Mouse (Mus musculus) brown adipose tissue, adult 24 weeks (tissue): Measurements from ENCODE around the gene Ddit4l. TPM values are rescaled to one million over a fixed set of nuclear protein-coding genes. Genes with fewer than 3 reads are reported as not detected.
"Not testable (repeated sequence)": the region's sequence is repeated elsewhere in the genome, so short reads cannot be mapped to it uniquely, and the experiment has no call there.

ENCODE experiments used
- H3K27ac ChIP-seq: fragments of 200-500 bp; replicated peaks from 2 replicates; pipeline ENCODE4 v1.5.1; 2012; ENCODE audit warnings: low read depth, mild to moderate bottlenecking, low read length
- H3K4me1 ChIP-seq: fragments of 200-500 bp; 2 replicates; pipeline ENCODE4 v1.6.1; 2012; ENCODE audit warnings: low read length, mixed read lengths; ENCODE audit not compliant: control insufficient read depth, insufficient read depth, insufficient read length
- H3K4me3 ChIP-seq: fragments of 200-500 bp; 2 replicates; pipeline ENCODE4 v1.5.1; 2012; ENCODE audit warnings: low read depth, mild to moderate bottlenecking, low read length, moderate library complexity; ENCODE audit not compliant: insufficient read depth
- polyA plus RNA-seq: library from polyadenylated mRNA; stranded (reverse); fragments of >200 nt; gene quantifications from 2 replicates; pipeline ENCODE4 v1.2.4, GENCODE M21; 2012; ENCODE audit not compliant: missing spikeins, insufficient read depth, insufficient read length

Ddit4l gene
- polyA plus RNA-seq: 2.5 and 13.6 TPM in 2 replicates

DNA sequence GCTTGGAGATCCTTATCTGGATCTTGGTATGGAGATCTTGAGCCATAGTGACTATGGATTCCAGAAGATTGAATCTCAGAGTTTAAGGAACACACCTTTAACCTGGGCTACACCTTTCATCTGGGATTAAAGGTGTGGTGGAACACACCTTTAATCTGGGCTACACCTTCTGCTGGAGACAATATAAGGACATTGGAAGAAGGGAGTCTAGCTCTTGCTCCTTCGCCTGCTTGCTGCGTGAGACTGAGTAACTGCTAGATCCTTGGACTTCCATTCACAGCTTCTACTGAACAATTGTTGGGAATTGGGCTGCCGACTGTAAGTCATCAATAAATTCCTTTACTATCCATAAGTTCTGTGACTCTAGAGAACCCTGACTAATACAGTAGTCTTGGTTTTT, at the start of gene Ddit4l:
Gene Ddit4l, plus strand, starts transcription at position 301 of the 400 bp plus-strand sequence.
- H3K4me1 ChIP-seq, H3K4me3 ChIP-seq, H3K27ac ChIP-seq: not testable (repeated sequence)

DNA sequence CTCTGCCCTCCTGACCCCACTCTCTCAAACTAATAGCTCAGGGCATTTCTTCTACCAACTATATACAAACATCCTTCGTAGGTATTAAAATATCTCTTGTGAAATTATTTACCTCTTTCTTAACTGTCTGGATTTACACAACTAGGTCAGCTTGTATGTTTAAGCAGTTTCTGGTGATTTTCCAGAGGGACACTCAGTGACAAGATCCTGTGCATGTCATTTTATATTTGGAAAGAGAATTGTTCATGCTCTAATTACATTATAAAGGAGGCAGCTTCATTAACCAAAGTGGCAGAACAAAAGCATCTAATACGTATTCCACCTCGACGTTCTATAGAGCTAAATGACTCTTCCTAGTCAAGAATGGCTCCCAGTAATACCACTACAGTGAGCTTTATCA, 45.3 kb upstream of the Ddit4l start:
- no peaks in the 10 kb centered on the region for H3K4me1 ChIP-seq
- no peak overlapping the region for H3K4me3 ChIP-seq
- no peak overlapping the region for H3K27ac ChIP-seq

DNA sequence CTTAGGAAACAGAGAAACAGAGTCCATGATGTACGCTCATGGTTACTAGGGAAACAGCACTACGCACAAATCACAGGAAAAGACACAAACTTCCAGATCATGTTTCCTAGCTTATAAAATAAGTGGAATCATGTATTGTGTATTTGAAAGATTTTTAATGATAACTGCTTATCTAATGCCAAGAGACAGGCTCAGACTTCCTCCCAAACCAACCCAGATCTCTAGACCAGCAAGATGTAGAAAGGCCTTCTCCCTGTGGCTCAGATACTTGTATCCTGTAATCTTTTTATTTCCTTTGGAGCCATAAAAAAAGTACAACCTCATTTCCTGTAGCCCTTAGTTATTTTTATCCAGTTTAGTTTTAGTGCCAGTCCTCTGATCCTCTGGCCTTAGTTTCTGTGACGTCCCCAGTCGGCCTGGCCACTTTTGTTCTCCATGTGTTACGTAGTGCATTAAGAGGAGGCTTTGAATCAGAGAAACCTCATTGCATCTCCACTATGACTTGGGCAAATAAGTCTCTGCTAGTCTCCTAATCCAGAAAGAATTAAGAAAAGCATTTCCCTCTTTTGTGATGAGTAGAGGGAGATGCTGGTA, 34.9 kb upstream of the Ddit4l start:
- Histone ChIP-seq H3K27ac (no peak overlapping the region), H3K4me1 (no peaks in the 10 kb centered on the region), H3K4me3 (no peak overlapping the region)

DNA sequence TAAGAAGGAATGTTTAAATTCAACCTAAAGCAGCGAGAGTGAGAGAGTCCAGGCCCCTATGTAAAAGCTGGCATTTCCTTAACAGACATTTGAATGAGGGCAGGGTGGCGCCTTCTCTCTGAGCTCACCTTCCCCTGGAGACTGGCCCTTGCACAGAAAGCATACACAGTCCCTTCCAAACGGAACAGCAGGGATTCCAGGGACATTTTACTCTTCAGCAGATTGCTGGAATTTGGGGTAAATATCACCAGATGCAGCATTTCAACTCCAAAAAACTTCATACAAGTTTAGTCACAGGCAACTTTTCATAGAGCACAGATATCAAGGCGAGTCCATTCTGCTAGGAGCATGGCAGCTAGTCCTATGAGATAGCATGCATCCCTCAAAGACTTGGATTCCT, 31.6 kb upstream of the Ddit4l start:
- H3K4me1 ChIP-seq: no peaks in the 10 kb centered on the region
- H3K4me3 ChIP-seq: no peak overlapping the region
- no peak overlapping the region for H3K27ac ChIP-seq

DNA sequence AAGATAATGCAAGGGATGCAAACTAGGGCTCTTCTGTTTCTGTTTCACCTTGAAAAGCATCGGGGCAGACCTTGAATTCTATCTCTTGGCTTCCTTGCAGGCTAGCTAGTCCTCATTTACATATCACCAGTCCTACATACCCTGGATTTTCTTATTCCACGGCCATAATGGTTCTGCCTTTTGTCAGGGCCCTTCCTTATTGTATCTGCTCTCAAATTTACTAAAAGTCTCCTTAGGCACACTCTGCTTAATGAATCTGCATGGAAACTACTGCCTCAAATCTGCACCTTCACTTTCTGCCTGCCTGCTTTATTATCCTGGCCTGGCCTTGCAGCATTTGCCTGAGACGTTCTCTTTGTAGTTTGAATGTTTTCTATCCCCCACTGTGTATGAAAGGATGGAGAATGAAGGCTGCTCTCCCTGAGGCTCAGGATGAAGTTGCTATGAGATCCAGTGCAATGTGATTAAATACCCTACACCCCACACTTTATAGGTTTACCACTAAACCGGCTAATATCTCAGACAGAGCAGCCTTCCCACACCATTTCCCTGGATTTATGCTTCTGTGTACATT, 27.0 kb upstream of the Ddit4l start:
- no peak overlapping the region for H3K4me3 ChIP-seq
- no peak overlapping the region for H3K27ac ChIP-seq
- H3K4me1 ChIP-seq: no peaks in the 10 kb centered on the region

DNA sequence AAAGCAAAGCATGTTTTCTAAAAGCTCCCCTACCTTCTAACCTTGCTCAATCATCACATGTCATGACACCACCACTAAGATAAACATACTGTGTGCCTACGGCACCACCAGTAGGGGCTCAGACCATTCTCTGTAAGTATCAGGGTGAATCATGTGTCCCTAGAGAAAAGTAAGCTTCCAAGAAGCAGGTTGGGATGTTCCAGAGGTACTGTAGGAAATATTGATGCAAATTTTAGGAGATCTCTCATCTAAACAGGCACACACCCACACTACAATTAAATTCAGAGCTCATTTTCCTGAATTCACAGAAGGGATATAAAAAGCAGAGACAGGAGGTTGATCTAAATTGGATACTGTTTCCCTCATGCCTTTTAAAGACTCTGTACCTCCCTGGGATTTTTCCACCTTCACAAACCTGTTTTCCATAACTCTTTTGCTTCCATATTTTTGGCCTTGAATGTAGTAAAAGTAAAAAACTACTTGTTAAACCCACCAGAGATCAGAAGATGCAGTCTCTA, 12.4 kb upstream of the Ddit4l start:
- Histone ChIP-seq H3K4me3 (no peak overlapping the region), H3K27ac (no peak overlapping the region), H3K4me1 (no peaks in the 10 kb centered on the region)

DNA sequence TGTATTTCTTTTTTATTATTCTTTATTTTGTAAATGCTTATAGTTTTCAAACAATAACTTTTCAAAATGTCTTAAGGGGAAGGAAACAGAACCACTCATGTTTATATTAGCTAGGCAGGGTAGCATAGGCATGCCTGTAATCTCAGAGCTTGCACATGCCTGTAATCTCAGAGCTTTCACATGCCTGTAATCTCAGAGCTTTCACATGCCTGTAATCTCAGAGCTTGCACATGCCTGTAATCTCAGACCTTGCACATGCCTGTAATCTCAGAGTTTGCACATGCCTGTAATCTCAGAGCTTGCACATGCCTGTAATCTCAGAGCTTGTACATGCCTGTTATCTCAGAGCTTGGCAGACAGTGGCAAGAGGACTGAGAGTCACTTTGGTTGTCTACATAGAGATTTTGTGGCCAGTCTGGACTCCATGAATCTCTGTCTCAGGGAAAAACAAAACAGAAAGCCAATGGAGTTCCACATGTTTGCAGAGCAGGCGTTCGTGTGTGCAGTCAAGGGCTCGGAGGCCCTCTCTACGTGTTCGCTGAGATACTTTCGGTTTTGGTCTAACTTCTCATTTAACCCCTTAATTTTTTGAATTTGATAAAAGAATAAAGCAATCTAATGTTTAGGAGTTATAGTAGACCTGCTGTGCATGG, 10.8 kb upstream of the Ddit4l start:
- Histone ChIP-seq H3K4me3 (peak overlapping the region; percentile 39; the same call in 1 of the 2 replicates), H3K4me1 (no peaks in the 10 kb centered on the region), H3K27ac (no peak overlapping the region; the same call in 1 of the 2 replicates)

DNA sequence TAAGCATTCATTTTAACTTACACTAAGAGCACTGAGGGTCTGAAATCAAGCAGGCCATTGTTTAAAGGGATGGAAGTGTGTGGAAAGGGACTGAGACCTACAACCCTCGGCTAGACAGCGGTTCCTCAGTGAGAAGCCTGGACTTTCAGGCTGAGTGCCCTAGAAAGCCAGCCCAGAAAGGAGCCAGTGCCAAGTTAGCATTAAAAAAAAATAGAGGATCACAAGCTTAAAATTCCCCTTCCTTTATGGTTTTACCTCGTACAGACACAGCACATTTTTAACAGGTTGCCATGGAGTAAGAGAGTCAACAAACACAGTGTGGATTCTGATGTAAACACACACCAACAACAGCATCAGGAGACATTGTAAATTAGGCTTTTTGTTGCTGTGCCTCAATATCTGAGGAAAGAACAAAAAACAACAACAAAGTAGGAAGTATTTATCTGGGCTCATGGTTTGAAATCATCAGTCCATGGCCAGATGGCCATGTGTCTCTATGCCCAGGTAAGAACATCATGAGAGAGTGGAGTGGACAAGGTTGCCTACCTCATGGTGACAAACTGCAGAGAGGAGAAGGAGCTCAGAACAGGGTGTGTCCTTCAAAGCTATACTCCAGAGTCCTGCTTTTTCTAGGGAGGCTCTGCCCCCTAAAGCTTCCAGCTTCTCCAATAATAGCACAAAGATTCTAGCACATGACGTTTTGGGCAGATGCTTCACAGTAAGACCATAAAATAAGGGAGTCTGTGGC, 10.1 kb upstream of the Ddit4l start:
- Histone ChIP-seq H3K27ac (no peak overlapping the region), H3K4me1 (no peaks in the 10 kb centered on the region), H3K4me3 (no peak overlapping the region; the same call in 1 of the 2 replicates)

DNA sequence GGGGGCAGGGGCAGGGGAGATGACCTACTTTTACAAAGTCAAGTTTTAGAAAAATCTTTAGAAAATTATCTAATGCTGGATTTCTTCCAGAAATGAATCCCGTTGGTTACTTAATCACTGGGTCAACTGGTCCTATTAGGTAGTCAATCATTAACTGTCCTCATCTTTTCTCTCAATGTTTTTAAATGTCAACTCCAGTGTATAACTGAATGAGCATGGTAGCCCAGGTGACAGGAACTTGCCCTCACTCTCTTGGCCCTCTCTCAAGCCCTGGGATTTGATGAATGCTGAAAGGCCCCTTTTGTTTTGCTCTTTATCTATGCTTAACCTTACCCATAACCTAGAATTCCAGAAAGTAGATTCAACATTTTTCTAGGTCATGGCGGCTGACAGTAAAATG, 9.4 kb upstream of the Ddit4l start:
- H3K4me3 ChIP-seq: no peak overlapping the region
- H3K27ac ChIP-seq: no peak overlapping the region
- no peaks in the 10 kb centered on the region for H3K4me1 ChIP-seq

DNA sequence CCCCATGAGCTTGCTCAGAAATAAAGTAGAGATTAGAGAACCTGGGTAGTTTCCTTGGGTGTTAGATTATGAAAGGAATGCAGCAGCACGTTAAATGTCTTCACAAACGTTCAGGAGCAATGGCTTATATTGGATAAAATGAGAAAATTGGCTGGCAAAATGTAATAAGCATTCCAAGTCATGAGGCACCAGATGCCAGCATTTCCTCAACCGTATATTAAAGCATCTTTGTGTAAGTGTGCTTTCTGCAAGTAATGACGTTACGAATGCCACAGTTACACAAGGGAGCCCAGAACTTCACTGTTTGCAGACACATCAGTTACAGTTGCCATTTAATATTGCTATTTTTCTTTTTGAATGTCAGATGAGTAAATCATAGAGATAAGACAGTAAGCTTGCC, 872 bp upstream of the Ddit4l start:
- H3K4me3 ChIP-seq: no peak overlapping the region
- no peak overlapping the region for H3K27ac ChIP-seq
- H3K4me1 ChIP-seq: no peaks in the 10 kb centered on the region

DNA sequence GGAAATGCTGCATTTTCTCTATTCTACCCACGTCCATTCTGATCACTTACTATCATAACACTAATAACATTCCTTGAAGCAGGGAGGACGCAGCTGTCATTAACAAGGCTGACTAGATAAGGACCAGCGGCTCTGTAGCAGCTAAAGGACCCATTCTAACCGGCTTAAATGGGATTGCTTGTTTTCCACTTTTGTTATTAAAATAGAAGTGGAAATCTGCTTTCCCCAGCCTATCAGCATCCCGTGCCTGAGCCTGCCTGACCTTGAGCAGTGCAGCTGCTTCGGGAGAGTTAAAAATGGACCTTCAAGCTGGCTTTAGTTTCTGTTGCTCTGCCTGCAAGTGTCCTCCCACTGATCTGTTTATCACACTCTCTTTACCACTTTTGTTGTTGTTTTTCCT, 679 bp downstream of the Ddit4l start:
- Histone ChIP-seq H3K27ac (no peak overlapping the region), H3K4me1 (no peaks in the 10 kb centered on the region; the same call in 1 of the 2 replicates), H3K4me3 (no peak overlapping the region)

DNA sequence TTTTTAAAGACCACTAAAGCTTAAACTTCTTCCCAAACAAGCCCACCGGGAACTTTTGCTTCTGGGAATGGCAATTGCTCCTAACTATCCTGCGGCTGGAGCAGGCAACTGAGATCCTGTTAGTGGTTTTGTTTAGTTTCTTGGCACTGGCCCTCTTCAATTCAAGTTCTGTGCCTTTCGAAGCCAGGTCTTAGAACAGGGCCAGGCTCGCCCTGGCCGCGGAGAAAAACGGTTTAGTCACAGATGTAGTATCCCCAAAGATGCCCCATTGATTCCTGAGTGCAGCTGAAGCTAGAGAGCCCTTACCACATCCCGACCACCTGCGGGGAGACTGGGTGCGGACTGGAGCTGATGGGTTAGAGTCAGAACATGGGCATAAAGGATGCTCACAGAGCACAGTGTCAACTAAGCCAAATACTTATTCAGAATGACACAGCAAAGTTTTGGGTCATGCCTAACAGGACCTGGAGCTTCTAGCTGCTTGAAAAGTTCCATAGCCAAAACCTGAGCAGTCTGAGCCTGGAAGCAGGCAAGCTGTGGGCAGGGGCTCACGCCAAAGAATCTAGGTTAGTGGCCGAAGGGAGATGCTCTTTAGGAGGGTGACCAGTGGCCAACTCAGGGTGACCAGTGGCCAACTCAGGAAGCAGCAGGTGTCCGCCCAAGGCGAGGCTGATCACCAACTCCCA, 1.6 kb downstream of the Ddit4l start:
- Histone ChIP-seq H3K4me3 (peak overlapping the region; percentile 51), H3K4me1 (no peaks in the 10 kb centered on the region; the same call in 1 of the 2 replicates), H3K27ac (no peak overlapping the region)

DNA sequence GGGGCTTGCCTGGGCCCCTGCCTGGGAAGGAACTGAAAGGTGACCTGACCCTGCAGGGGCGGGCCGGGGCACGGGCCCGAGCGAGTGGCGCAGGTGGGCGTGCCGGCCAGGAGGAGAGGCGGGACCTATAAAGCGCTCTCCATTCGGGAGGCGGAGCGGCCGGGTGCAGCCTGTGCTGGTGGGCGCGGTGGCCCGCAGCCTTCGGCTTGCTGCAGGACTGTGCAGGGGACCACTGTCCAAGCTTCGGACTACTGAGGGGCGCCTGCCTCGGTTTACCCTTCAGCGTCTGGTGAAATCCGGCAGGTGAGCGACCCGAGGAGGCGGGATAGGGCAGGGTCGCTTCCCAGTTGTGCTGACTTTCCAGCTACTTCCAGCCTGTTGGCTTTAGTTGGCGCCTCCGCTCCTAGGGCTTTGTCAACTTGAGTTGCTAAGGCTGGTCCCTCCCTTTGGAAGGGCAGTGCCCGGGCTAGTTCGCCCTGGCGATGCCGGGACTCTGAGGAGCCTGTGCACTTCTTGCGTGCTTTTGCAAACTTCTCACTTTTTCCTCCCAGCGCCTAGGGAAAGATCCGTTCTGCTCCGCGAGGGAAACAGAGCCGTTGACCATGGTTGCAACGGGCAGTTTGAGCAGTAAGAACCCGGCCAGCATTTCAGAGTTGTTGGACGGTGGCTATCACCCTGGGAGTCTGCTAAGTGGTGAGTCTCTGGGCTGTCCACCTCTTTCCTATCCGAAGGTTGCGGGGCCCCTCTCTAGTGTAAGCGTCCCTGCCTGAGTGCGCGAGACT, 2.4 kb downstream of the Ddit4l start:
- Histone ChIP-seq H3K27ac (no peak overlapping the region), H3K4me1 (no peaks in the 10 kb centered on the region; the same call in 1 of the 2 replicates), H3K4me3 (peak overlapping the region; percentile 51)

DNA sequence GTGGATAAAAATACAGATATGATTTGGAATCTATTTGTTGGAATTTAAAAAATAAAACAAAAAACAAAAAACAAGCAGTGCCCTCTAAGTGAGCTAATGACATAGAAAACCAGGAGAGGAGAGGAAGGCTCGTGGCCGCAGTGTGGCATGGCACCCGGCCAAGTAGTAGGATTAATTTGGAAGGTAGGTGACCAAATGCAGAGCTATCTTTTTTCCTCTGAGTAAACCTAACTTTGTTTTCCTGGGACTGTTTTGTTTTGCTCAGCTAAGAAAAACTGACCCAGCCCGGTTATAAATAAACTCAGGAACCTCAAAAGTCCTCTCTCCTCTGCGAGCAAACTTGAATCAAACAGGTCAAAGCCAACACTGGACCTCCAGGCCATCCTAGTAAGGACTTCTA, 3.6 kb downstream of the Ddit4l start:
- Histone ChIP-seq H3K4me1 (no peaks in the 10 kb centered on the region; the same call in 1 of the 2 replicates), H3K4me3 (no peak overlapping the region), H3K27ac (no peak overlapping the region)
